Mouse (Mus musculus) heart, postnatal 0 days (tissue): ENCODE data around the gene Ccser2.

Experiments
- CTCF ChIP-seq: IDR thresholded peaks from 2 replicates; pipeline ENCODE4 v1.5.1; 2016; ENCODE audit warnings: antibody characterized with exemption, control low read depth, low read depth
- EP300 ChIP-seq: IDR thresholded peaks from 2 replicates; pipeline ENCODE4 v1.6.1; 2016; ENCODE audit warnings: antibody characterized with exemption, low read depth

DNA sequence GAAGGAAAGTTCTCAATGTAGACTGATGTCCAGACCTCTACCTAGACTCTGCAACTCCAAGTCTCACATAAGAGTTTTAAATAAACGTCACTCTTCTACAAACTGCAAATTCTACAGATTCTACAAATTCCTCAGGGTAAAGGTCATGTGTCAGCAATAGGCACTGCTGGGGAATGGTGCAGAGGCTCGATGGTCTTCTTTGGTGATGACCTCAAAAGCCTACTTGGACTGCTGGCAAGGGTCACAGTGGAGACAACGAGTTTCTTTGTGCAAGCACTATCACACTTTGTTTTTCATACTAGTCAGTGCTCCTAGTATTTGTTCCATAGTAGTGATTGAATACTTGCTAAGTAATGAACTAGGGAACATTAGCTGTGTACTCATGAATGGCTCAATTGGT lies 85.0 kb downstream of the Ccser2 start:
- TF ChIP-seq CTCF (no peak), EP300 (no peak)
